Mouse (Mus musculus): ENCODE measurements around the gene Snx9. TPM values are rescaled to one million over a fixed set of nuclear protein-coding genes. Genes with fewer than 3 reads are reported as not detected.

Gene Snx9
- polyA plus RNA-seq, 1 experiment from 2014 or later, result 37.5 TPM

GRCm38 (mm10) chr17:5798900-5799299, 42.2 kb upstream of the Snx9 start:
- no peak overlapping the region for H3K9ac ChIP-seq (ENCODE audit: low read depth, low read length)
- H3K36me3 ChIP-seq (ENCODE audit: control insufficient read depth, insufficient read depth, low read length), result no peaks in the 10 kb centered on the region
- no peaks in the 10 kb centered on the region for H3K27me3 ChIP-seq (replicated peaks; ENCODE audit: control insufficient read depth, insufficient read depth, low read length)
- H3K27ac ChIP-seq (replicated peaks; ENCODE audit: low read depth, low read length), result no peak overlapping the region
- no peaks in the 10 kb centered on the region for H3K9me3 ChIP-seq (ENCODE audit: control insufficient read depth, low read length)
- peaks cover 6% of the 10 kb centered on the region for H3K4me1 ChIP-seq (ENCODE audit: control insufficient read depth, insufficient read depth, low read length)
- no peak for ATAC-seq (ENCODE audit: low read depth)
- no peak overlapping the region for H3K4me3 ChIP-seq (ENCODE audit: low read depth, low read length)
- DNase-seq (ENCODE audit: low spot score), result no peak
- no peak overlapping the region for H3K4me2 ChIP-seq (ENCODE audit: low read depth, low read length)
- WGBS, result 78% methylated on average over 5 of the region's 5 CpGs

- Histone ChIP-seq H3K9me3 (ENCODE audit: control insufficient read depth, low read length) (no peaks in the 10 kb centered on the region), H3K4me1 (ENCODE audit: control insufficient read depth, insufficient read depth, low read length) (peaks cover 12% of the 10 kb centered on the region), H3K4me2 (ENCODE audit: low read depth, low read length) (no peak overlapping the region), H3K36me3 (ENCODE audit: control insufficient read depth, insufficient read depth, low read length) (no peaks in the 10 kb centered on the region), H3K4me3 (ENCODE audit: low read depth, low read length) (no peak overlapping the region), H3K27me3 (replicated peaks; ENCODE audit: control insufficient read depth, insufficient read depth, low read length) (no peaks in the 10 kb centered on the region), H3K27ac (replicated peaks; ENCODE audit: low read depth, low read length) (no peak overlapping the region), H3K9ac (ENCODE audit: low read depth, low read length) (no peak overlapping the region)
- WGBS, result 84% methylated on average over 17 of the region's 17 CpGs
- ATAC-seq (ENCODE audit: low read depth), result no peak
- no peak for DNase-seq (ENCODE audit: low spot score)
These were observed 41.6 kb upstream of the Snx9 start for GRCm38 (mm10) chr17:5799396-5800021.

- ATAC-seq (ENCODE audit: low read depth) (no peak), DNase-seq (ENCODE audit: low spot score) (no peak)
- H3K9me3 ChIP-seq (ENCODE audit: control insufficient read depth, low read length), result no peaks in the 10 kb centered on the region
- no peaks in the 10 kb centered on the region for H3K27me3 ChIP-seq (replicated peaks; ENCODE audit: control insufficient read depth, insufficient read depth, low read length)
- H3K27ac ChIP-seq (replicated peaks; ENCODE audit: low read depth, low read length), result no peak overlapping the region
- no peak overlapping the region for H3K9ac ChIP-seq (ENCODE audit: low read depth, low read length)
- no peak overlapping the region for H3K4me2 ChIP-seq (ENCODE audit: low read depth, low read length)
- WGBS, result 85% methylated on average over 2 of the region's 2 CpGs
- no peak overlapping the region for H3K4me3 ChIP-seq (ENCODE audit: low read depth, low read length)
- peaks cover 18% of the 10 kb centered on the region for H3K4me1 ChIP-seq (ENCODE audit: control insufficient read depth, insufficient read depth, low read length)
- H3K36me3 ChIP-seq (ENCODE audit: control insufficient read depth, insufficient read depth, low read length), result no peaks in the 10 kb centered on the region
These were observed 40.9 kb upstream of the Snx9 start for GRCm38 (mm10) chr17:5800254-5800653.

- DNase-seq (ENCODE audit: low spot score) (no peak), ATAC-seq (ENCODE audit: low read depth) (no peak)
- WGBS, result 81% methylated on average over 7 of the region's 7 CpGs
- Histone ChIP-seq H3K27ac (replicated peaks; ENCODE audit: low read depth, low read length) (no peak overlapping the region), H3K36me3 (ENCODE audit: control insufficient read depth, insufficient read depth, low read length) (no peaks in the 10 kb centered on the region), H3K4me3 (ENCODE audit: low read depth, low read length) (no peak overlapping the region), H3K9ac (ENCODE audit: low read depth, low read length) (no peak overlapping the region), H3K4me1 (ENCODE audit: control insufficient read depth, insufficient read depth, low read length) (peaks cover 26% of the 10 kb centered on the region), H3K9me3 (ENCODE audit: control insufficient read depth, low read length) (no peaks in the 10 kb centered on the region), H3K27me3 (replicated peaks; ENCODE audit: control insufficient read depth, insufficient read depth, low read length) (no peaks in the 10 kb centered on the region), H3K4me2 (ENCODE audit: low read depth, low read length) (no peak overlapping the region)
These were observed 40.1 kb upstream of the Snx9 start for GRCm38 (mm10) chr17:5800824-5801560.

- peaks cover 26% of the 10 kb centered on the region for H3K4me1 ChIP-seq (ENCODE audit: control insufficient read depth, insufficient read depth, low read length)
- H3K9me3 ChIP-seq (ENCODE audit: control insufficient read depth, low read length), result no peaks in the 10 kb centered on the region
- no peaks in the 10 kb centered on the region for H3K36me3 ChIP-seq (ENCODE audit: control insufficient read depth, insufficient read depth, low read length)
- no peak for ATAC-seq (ENCODE audit: low read depth)
- H3K4me2 ChIP-seq (ENCODE audit: low read depth, low read length), result no peak overlapping the region
- DNase-seq (ENCODE audit: low spot score), result no peak
- no peaks in the 10 kb centered on the region for H3K27me3 ChIP-seq (replicated peaks; ENCODE audit: control insufficient read depth, insufficient read depth, low read length)
- no peak overlapping the region for H3K4me3 ChIP-seq (ENCODE audit: low read depth, low read length)
- no peak overlapping the region for H3K27ac ChIP-seq (replicated peaks; ENCODE audit: low read depth, low read length)
- WGBS, result 73% methylated on average over 17 of the region's 17 CpGs
- no peak overlapping the region for H3K9ac ChIP-seq (ENCODE audit: low read depth, low read length)
These were observed 39.1 kb upstream of the Snx9 start for GRCm38 (mm10) chr17:5801761-5802655.

- Histone ChIP-seq H3K4me1 (ENCODE audit: control insufficient read depth, insufficient read depth, low read length) (peaks cover 21% of the 10 kb centered on the region), H3K27ac (replicated peaks; ENCODE audit: low read depth, low read length) (no peak overlapping the region), H3K27me3 (replicated peaks; ENCODE audit: control insufficient read depth, insufficient read depth, low read length) (no peaks in the 10 kb centered on the region), H3K9ac (ENCODE audit: low read depth, low read length) (no peak overlapping the region), H3K9me3 (ENCODE audit: control insufficient read depth, low read length) (no peaks in the 10 kb centered on the region), H3K4me3 (ENCODE audit: low read depth, low read length) (no peak overlapping the region), H3K4me2 (ENCODE audit: low read depth, low read length) (no peak overlapping the region), H3K36me3 (ENCODE audit: control insufficient read depth, insufficient read depth, low read length) (no peaks in the 10 kb centered on the region)
- WGBS, result 84% methylated on average over 5 of the region's 5 CpGs
- ATAC-seq (ENCODE audit: low read depth) (no peak), DNase-seq (ENCODE audit: low spot score) (no peak)
These were observed 38.5 kb upstream of the Snx9 start for GRCm38 (mm10) chr17:5802656-5802955.

GRCm38 (mm10) chr17:5803229-5804012, 37.7 kb upstream of the Snx9 start:
- WGBS, result 93% methylated on average over 10 of the region's 10 CpGs
- no peak overlapping the region for H3K27ac ChIP-seq (replicated peaks; ENCODE audit: low read depth, low read length)
- no peak for DNase-seq (ENCODE audit: low spot score)

More at GRCm38 (mm10) chr17:5803229-5804012, 37.7 kb upstream of the Snx9 start:
- no peaks in the 10 kb centered on the region for H3K9me3 ChIP-seq (ENCODE audit: control insufficient read depth, low read length)
- peaks cover 28% of the 10 kb centered on the region for H3K4me1 ChIP-seq (ENCODE audit: control insufficient read depth, insufficient read depth, low read length)
- H3K27me3 ChIP-seq (replicated peaks; ENCODE audit: control insufficient read depth, insufficient read depth, low read length), result no peaks in the 10 kb centered on the region
- no peak overlapping the region for H3K9ac ChIP-seq (ENCODE audit: low read depth, low read length)
- ATAC-seq (ENCODE audit: low read depth), result no peak
- no peaks in the 10 kb centered on the region for H3K36me3 ChIP-seq (ENCODE audit: control insufficient read depth, insufficient read depth, low read length)
- no peak overlapping the region for H3K4me3 ChIP-seq (ENCODE audit: low read depth, low read length)
- H3K4me2 ChIP-seq (ENCODE audit: low read depth, low read length), result no peak overlapping the region
